ENCODE assay signal across 8 mouse cellular contexts in genomic region chr12:12420841-12421579, GRCm38 (mm10).
DNase-seq lines count a peak whose midpoint lies in the region; ATAC-seq and TF ChIP-seq lines count a peak whose summit lies in the region.

No protein-coding gene starts in this region.

- in situ Hi-C loops in ES-E14 (cut with MboI; ENCODE audit: low sequenced_read_pairs in 2 of 2, unreplicated experiment in 2 of 2), result loop anchor here (10.0 to 25.0 kb wide), 3 partner anchors 566 to 794 kb away; no protein-coding TSS in a partner anchor

- 8% methylated on average over 25 of the region's 25 CpGs for WGBS in forebrain, postnatal 0 days
- 14% methylated on average over 25 of the region's 25 CpGs for WGBS in lung, adult 2 months

- peak overlapping the region; percentile 45 to 50 for H3K4me3 ChIP-seq in ES-E14 (ENCODE audit: insufficient read depth in 1 of 2, low read depth in 1 of 2, low read length in 2 of 2, poor library complexity in 1 of 2, severe bottlenecking in 1 of 2)
- H3K4me3 ChIP-seq in forebrain, postnatal 0 days (ENCODE audit: low read depth, low read length), result peak overlapping the region; percentile 30
- peak overlapping the region; percentile 58 for H3K4me3 ChIP-seq in layer of hippocampus, adult 2 months
- peak overlapping the region; percentile 59 for H3K4me3 ChIP-seq in lung, adult 2 months (replicated peaks; ENCODE audit: extremely low read depth, low read depth, low read length)

- peak overlapping the region; percentile 55 for H3K4me2 ChIP-seq in forebrain, postnatal 0 days (ENCODE audit: low read depth)

- H3K27me3 ChIP-seq in forebrain, postnatal 0 days (ENCODE audit: insufficient read depth, low read length), result no peaks in the 10 kb centered on the region

- peak; percentile 68 for DNase-seq in ES-E14 (ENCODE audit: low read depth, low spot score)
- peak; percentile 69 to 76 for DNase-seq in cerebellum, adult 18-20 months
- DNase-seq in forebrain, postnatal 0 days, result peak; percentile 94
- DNase-seq in heart, postnatal 4 days, result peak; percentile 91
- DNase-seq in layer of hippocampus, adult 2 months (ENCODE audit: low spot score in 2 of 2), result peak; percentile 74 to 88
- peak; percentile 72 for DNase-seq in lung, adult 2 months
- peak; percentile 55 for DNase-seq in testis, postnatal 14 days (ENCODE audit: low spot score)

- peaks cover 0 to 3% of the 10 kb centered on the region in 2 experiments; a peak in 1 of 4 replicates for H3K4me1 ChIP-seq in ES-E14 (ENCODE audit: control insufficient read depth in 2 of 2, insufficient read depth in 2 of 2, low read length in 2 of 2, poor library complexity in 1 of 2)
- no peaks in the 10 kb centered on the region for H3K4me1 ChIP-seq in forebrain, postnatal 0 days (ENCODE audit: insufficient read depth)
- H3K4me1 ChIP-seq in lung, adult 2 months (ENCODE audit: control insufficient read depth, insufficient read depth, low read length), result no peaks in the 10 kb centered on the region

- ATAC-seq in forebrain, postnatal 0 days, result peak; percentile 98
- ATAC-seq in neutrophil, adult 5-6 weeks (ENCODE audit: extremely low read depth, insufficient number of reproducible peaks, low FRiP score, poor library complexity, severe bottlenecking), result peak; percentile 85

- TF ChIP-seq CTCF in forebrain, postnatal 0 days (IDR thresholded peaks at IDR 0.05; ENCODE audit: low read depth), result peak; percentile 99
- peak; percentile 99 for TF ChIP-seq CTCF in layer of hippocampus, adult 2 months (conservative IDR thresholded peaks at IDR 0.05)
- peak; percentile 88 for TF ChIP-seq CTCF in lung, adult 2 months (IDR thresholded peaks at IDR 0.05; ENCODE audit: insufficient read depth, low read length)

- peak overlapping the region; percentile 69 for H3K9ac ChIP-seq in ES-E14 (ENCODE audit: insufficient read depth, low read depth, low read length, poor library complexity, severe bottlenecking)
- peak overlapping the region; percentile 60 for H3K9ac ChIP-seq in forebrain, postnatal 0 days

- H3K36me3 ChIP-seq in ES-E14 (ENCODE audit: control insufficient read depth, insufficient read depth, low read length, poor library complexity, severe bottlenecking), result no peaks in the 10 kb centered on the region
- H3K36me3 ChIP-seq in forebrain, postnatal 0 days (ENCODE audit: insufficient read depth), result no peaks in the 10 kb centered on the region

- no peaks in the 10 kb centered on the region for H3K9me3 ChIP-seq in ES-E14 (ENCODE audit: control insufficient read depth, insufficient read depth, low read depth, low read length)
- H3K9me3 ChIP-seq in forebrain, postnatal 0 days (ENCODE audit: low read length), result no peaks in the 10 kb centered on the region

- no peak overlapping the region for H3K27ac ChIP-seq in ES-E14 (ENCODE audit: insufficient read depth, low read depth, low read length, poor library complexity, severe bottlenecking)
- peak overlapping the region; percentile 68; the same call in 1 of the 2 replicates for H3K27ac ChIP-seq in forebrain, postnatal 0 days (ENCODE audit: low read depth, low read length)
- H3K27ac ChIP-seq in layer of hippocampus, adult 2 months, result peak overlapping the region; percentile 89

- no peak for TF ChIP-seq POLR2A in lung, adult 2 months (IDR thresholded peaks at IDR 0.05; ENCODE audit: borderline replicate concordance, extremely low read depth, low read depth, low read length)

TF ChIP-seq in ES-E14, 5 proteins besides CTCF, POLR2A, EP300 and RAD21:
- TF ChIP-seq MAFK (IDR thresholded peaks at IDR 0.05; ENCODE audit: insufficient read depth, low read depth, low read length), result no peak
- peak; percentile 93 for TF ChIP-seq ZC3H11A (IDR thresholded peaks at IDR 0.05; ENCODE audit: borderline replicate concordance, low read depth, low read length)
